In the genomic region with DNA sequence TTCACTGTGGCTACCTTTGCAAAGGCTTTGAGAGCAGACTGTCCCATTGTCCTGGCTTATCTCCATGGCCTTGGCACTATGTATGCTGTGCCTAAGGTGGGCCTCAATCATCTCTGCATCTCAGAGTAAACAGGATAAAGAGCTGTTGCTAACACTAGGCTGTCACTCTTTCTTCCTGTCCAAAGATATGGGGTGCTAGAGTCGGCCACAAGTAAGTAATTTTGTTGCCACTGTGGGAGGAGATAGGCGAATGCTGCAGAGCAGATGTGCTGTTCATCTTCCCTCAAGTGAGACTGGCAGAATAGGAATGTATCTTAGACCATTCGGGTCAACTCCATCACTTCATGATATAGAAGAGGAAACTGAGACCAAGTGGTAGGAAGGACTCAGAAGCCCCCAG, we compare ENCODE assay signal across 23 mouse cellular contexts. TPM values are rescaled to one million over a fixed set of nuclear protein-coding genes. Genes with fewer than 3 reads are reported as not detected.
DNase-seq lines count a peak whose midpoint lies in the region; ATAC-seq lines count a peak whose summit lies in the region.
"Had no signal": no experiment of that assay in that cellular context is flagged by ENCODE, and none has a peak within 500 bp of the region (broad histone marks: within the 10 kb centered on the region; RNA-seq: fewer than 3 reads in every experiment).

No protein-coding gene starts in this region.

- H3K27ac ChIP-seq in hindbrain, embryonic 10.5 days = peak overlapping the region; percentile 29; the same call in 1 of the 2 replicates
- H3K27ac ChIP-seq in hindbrain, embryonic 16.5 days (ENCODE audit: low read depth, low read length) = no peak overlapping the region

- no peaks in the 10 kb centered on the region for H3K27me3 ChIP-seq in hindbrain, embryonic 10.5 days (ENCODE audit: insufficient read depth, poor library complexity, severe bottlenecking)
- no peaks in the 10 kb centered on the region for H3K27me3 ChIP-seq in hindbrain, embryonic 16.5 days (replicated peaks; ENCODE audit: control insufficient read depth, insufficient read depth, low read length)

- no peak overlapping the region for H3K9ac ChIP-seq in hindbrain, embryonic 16.5 days (ENCODE audit: low read depth, low read length)

- H3K9me3 ChIP-seq in hindbrain, embryonic 10.5 days = no peaks in the 10 kb centered on the region
- H3K9me3 ChIP-seq in hindbrain, embryonic 16.5 days (ENCODE audit: control insufficient read depth, low read length) = no peaks in the 10 kb centered on the region
- H3K9me3 ChIP-seq: G1E had no signal

- H3K4me1 ChIP-seq in hindbrain, embryonic 10.5 days (replicated peaks) = peaks cover 22% of the 10 kb centered on the region
- H3K4me1 ChIP-seq in hindbrain, embryonic 16.5 days (ENCODE audit: control insufficient read depth, insufficient read depth, low read depth, low read length) = no peaks in the 10 kb centered on the region

- H3K4me2 ChIP-seq in hindbrain, embryonic 16.5 days (ENCODE audit: low read length) = no peak overlapping the region

- H3K36me3 ChIP-seq in hindbrain, embryonic 10.5 days = no peaks in the 10 kb centered on the region
- H3K36me3 ChIP-seq in hindbrain, embryonic 16.5 days (ENCODE audit: control insufficient read depth, insufficient read depth, low read length) = no peaks in the 10 kb centered on the region
- H3K36me3 ChIP-seq: G1E had no signal

- no peak overlapping the region for H3K4me3 ChIP-seq in hindbrain, embryonic 10.5 days
- no peak overlapping the region for H3K4me3 ChIP-seq in hindbrain, embryonic 16.5 days (ENCODE audit: low read length)

- WGBS in hindbrain, embryonic 10.5 days = 71% methylated on average over 3 of the region's 3 CpGs
- 61% methylated on average over 3 of the region's 3 CpGs for WGBS in hindbrain, embryonic 16.5 days

- no peak for ATAC-seq in hindbrain, embryonic 16.5 days
- ATAC-seq: activated CD4-positive, CD25-positive, alpha-beta regulatory T cell, adult 4 months; CD4-positive, CD25-positive, alpha-beta regulatory T cell, adult 4 months; Patski had no signal

- DNase-seq in heart, adult 11 months = peak; percentile 64
- no peak for DNase-seq in heart, adult 8-10 months (ENCODE audit: low spot score)
- no peak for DNase-seq in hindbrain, embryonic 10.5 days (ENCODE audit: low spot score)
- peak; percentile 54 for DNase-seq in testis, postnatal 14 days (ENCODE audit: low spot score)
- no peak for DNase-seq in testis, postnatal 10 days (ENCODE audit: low spot score)
- DNase-seq: adrenal gland, adult 2 months; adrenal gland, adult 8-10 months; adrenal gland, postnatal 10 days; adrenal gland, postnatal 14 days; adrenal gland, postnatal 25 days; adrenal gland, postnatal 36 days; B cell, adult 2 months; cerebellum, adult 11 months; cerebellum, adult 11-12 months; cerebellum, adult 18-20 months had no signal

RNA-seq across cellular contexts. Expression of a gene that starts 28.0 kb away (rescaled TPM):
- 1 to 10 TPM; 2.4 to 3.0 (median 2.5) TPM for total RNA-seq in heart, adult 8-10 months (2022)
- polyA plus RNA-seq in hindbrain, embryonic 10.5 days (2016; fragmentation: Nextera tagmentation; extraction: Ambion mirVana) = 0.46 and 1.2 TPM in 2 replicates
- 6.0 and 6.5 TPM in 2 replicates for polyA plus RNA-seq in hindbrain, embryonic 16.5 days (2015; fragmentation: Nextera tagmentation; extraction: Ambion mirVana)
- total RNA-seq: CH12.LX, MEL had no signal
- polyA plus RNA-seq: activated CD4-positive, CD25-positive, alpha-beta regulatory T cell, adult 4 months; C2C12; CD4-positive, CD25-positive, alpha-beta regulatory T cell, adult 4 months had no signal

RNA-seq across cellular contexts. Expression of a gene that starts 28.0 kb away (rescaled TPM):
- 1 to 10 TPM; 2.1 to 3.8 (median 2.4) TPM for total RNA-seq in heart, adult 8-10 months (2022)
- 0.64 and 1.0 TPM in 2 replicates for polyA plus RNA-seq in hindbrain, embryonic 10.5 days (2016; fragmentation: Nextera tagmentation; extraction: Ambion mirVana)
- 1.6 and 1.7 TPM in 2 replicates for polyA plus RNA-seq in hindbrain, embryonic 16.5 days (2015; fragmentation: Nextera tagmentation; extraction: Ambion mirVana)
- polyA plus RNA-seq: G1E had no signal

Comparison
In these comparisons a context has a peak if more than half of its experiments do, and no peak if none do; other contexts are left out.
1. DNase-seq: peak in heart, adult 11 months (single experiment) and testis, postnatal 14 days (single experiment); none in heart, adult 8-10 months (single experiment), hindbrain, embryonic 10.5 days (single experiment) and testis, postnatal 10 days (single experiment).